Comparison of ENCODE assay signal across 27 mouse cellular contexts in the genomic region with DNA sequence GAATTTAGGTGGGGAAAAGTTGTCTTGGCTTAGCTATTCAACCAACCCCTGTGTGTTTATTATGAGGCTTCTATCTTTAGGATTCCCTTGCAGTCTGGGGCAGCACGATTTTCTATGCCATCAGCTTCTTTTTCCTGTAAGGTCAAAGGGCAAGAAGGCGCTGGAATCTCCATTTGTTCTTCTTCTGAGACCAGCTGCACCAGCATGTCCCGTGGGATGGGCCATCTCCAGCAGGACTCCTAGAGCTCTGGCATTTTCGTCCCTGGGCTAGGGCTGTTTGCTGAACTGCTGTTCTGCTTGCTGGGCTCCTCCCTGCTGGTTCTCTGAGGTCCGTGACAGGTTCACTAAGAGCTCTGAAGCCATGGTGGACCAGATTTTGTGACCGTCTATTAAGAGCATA. TPM values are rescaled to one million over a fixed set of nuclear protein-coding genes. Genes with fewer than 3 reads are reported as not detected.
DNase-seq lines count a peak whose midpoint lies in the region; ATAC-seq and TF ChIP-seq lines count a peak whose summit lies in the region.
"Had no signal": no experiment of that assay in that cellular context is flagged by ENCODE, and none has a peak within 500 bp of the region (broad histone marks: within the 10 kb centered on the region; RNA-seq: fewer than 3 reads in every experiment).

No protein-coding gene starts in this region.

- no peak overlapping the region for H3K4me3 ChIP-seq in intestine, embryonic 16.5 days (ENCODE audit: low read length)
- H3K4me3 ChIP-seq in intestine, postnatal 0 days (ENCODE audit: low read depth, low read length), result no peak overlapping the region
- H3K4me3 ChIP-seq in liver, embryonic 12.5 days, result no peak overlapping the region
- no peak overlapping the region for H3K4me3 ChIP-seq in liver, embryonic 11.5 days (ENCODE audit: low read depth, low read length)
- H3K4me3 ChIP-seq: forebrain, embryonic 10.5 days; heart, embryonic 12.5 days; hindbrain, embryonic 15.5 days; limb, embryonic 15.5 days; neural tube, embryonic 13.5 days had no signal

- TF ChIP-seq CTCF in intestine, postnatal 0 days (IDR thresholded peaks at IDR 0.05; ENCODE audit: low read depth), result no peak

- H3K36me3 ChIP-seq in intestine, embryonic 16.5 days (ENCODE audit: control insufficient read depth, insufficient read depth, low read length), result no peaks in the 10 kb centered on the region
- H3K36me3 ChIP-seq in intestine, postnatal 0 days (ENCODE audit: control insufficient read depth, insufficient read depth), result no peaks in the 10 kb centered on the region
- H3K36me3 ChIP-seq in liver, embryonic 12.5 days, result peaks cover 4% of the 10 kb centered on the region
- H3K36me3 ChIP-seq in liver, embryonic 11.5 days (ENCODE audit: control insufficient read depth, insufficient read depth, low read length), result peaks cover 3% of the 10 kb centered on the region; the same call in 1 of the 2 replicates
- H3K36me3 ChIP-seq: forebrain, embryonic 10.5 days; heart, embryonic 12.5 days; hindbrain, embryonic 15.5 days; limb, embryonic 15.5 days; neural tube, embryonic 13.5 days had no signal

- H3K27ac ChIP-seq in intestine, embryonic 16.5 days (ENCODE audit: low read length), result no peak overlapping the region
- no peak overlapping the region for H3K27ac ChIP-seq in intestine, postnatal 0 days (ENCODE audit: low read depth, low read length)
- H3K27ac ChIP-seq in liver, embryonic 12.5 days, result 0 out of 2 replicates have a peak overlapping the region, but pooled peaks have one; percentile 6
- no peak overlapping the region for H3K27ac ChIP-seq in liver, embryonic 11.5 days (ENCODE audit: low read depth, low read length)
- H3K27ac ChIP-seq: hindbrain, embryonic 15.5 days; limb, embryonic 15.5 days; neural tube, embryonic 13.5 days had no signal

- no peaks in the 10 kb centered on the region for H3K9me3 ChIP-seq in intestine, embryonic 16.5 days (ENCODE audit: control insufficient read depth, low read length)
- no peaks in the 10 kb centered on the region for H3K9me3 ChIP-seq in intestine, postnatal 0 days (ENCODE audit: control insufficient read depth)
- no peaks in the 10 kb centered on the region for H3K9me3 ChIP-seq in liver, embryonic 12.5 days (replicated peaks)
- no peaks in the 10 kb centered on the region for H3K9me3 ChIP-seq in liver, embryonic 11.5 days (ENCODE audit: control insufficient read depth, low read length)
- H3K9me3 ChIP-seq: forebrain, embryonic 10.5 days; G1E; heart, embryonic 12.5 days; hindbrain, embryonic 15.5 days; limb, embryonic 15.5 days; neural tube, embryonic 13.5 days had no signal

- 30% methylated on average over 6 of the region's 6 CpGs for WGBS in intestine, embryonic 16.5 days
- 41% methylated on average over 6 of the region's 6 CpGs for WGBS in intestine, postnatal 0 days
- 70% methylated on average over 6 of the region's 6 CpGs for WGBS in liver, embryonic 12.5 days (ENCODE audit: insufficient replicate concordance)
- WGBS in liver, embryonic 11.5 days, result 57% methylated on average over 6 of the region's 6 CpGs

- no peak overlapping the region for H3K9ac ChIP-seq in intestine, embryonic 16.5 days (ENCODE audit: low read depth, low read length)
- H3K9ac ChIP-seq in intestine, postnatal 0 days (ENCODE audit: low read depth, low read length), result no peak overlapping the region
- H3K9ac ChIP-seq in liver, embryonic 12.5 days, result no peak overlapping the region
- H3K9ac ChIP-seq in liver, embryonic 11.5 days (ENCODE audit: low read depth, low read length), result no peak overlapping the region
- H3K9ac ChIP-seq: heart, embryonic 12.5 days; hindbrain, embryonic 15.5 days; limb, embryonic 15.5 days; neural tube, embryonic 13.5 days had no signal

- peaks cover 13% of the 10 kb centered on the region for H3K4me1 ChIP-seq in intestine, embryonic 16.5 days (ENCODE audit: control insufficient read depth, insufficient read depth, low read length)
- H3K4me1 ChIP-seq in intestine, postnatal 0 days (replicated peaks; ENCODE audit: control insufficient read depth, insufficient read depth, low read length), result peaks cover 3% of the 10 kb centered on the region; the same call in 1 of the 2 replicates
- peaks cover 88% of the 10 kb centered on the region for H3K4me1 ChIP-seq in liver, embryonic 12.5 days
- H3K4me1 ChIP-seq in liver, embryonic 11.5 days (replicated peaks; ENCODE audit: control insufficient read depth, insufficient read depth, low read length), result peaks cover 16% of the 10 kb centered on the region

- no peaks in the 10 kb centered on the region for H3K27me3 ChIP-seq in intestine, embryonic 16.5 days (replicated peaks; ENCODE audit: control insufficient read depth, insufficient read depth, low read length)
- H3K27me3 ChIP-seq in intestine, postnatal 0 days (replicated peaks; ENCODE audit: control insufficient read depth, insufficient read depth, low read length), result no peaks in the 10 kb centered on the region; the same call in 1 of the 2 replicates
- H3K27me3 ChIP-seq in liver, embryonic 12.5 days (replicated peaks), result no peaks in the 10 kb centered on the region
- no peaks in the 10 kb centered on the region for H3K27me3 ChIP-seq in liver, embryonic 11.5 days (replicated peaks; ENCODE audit: control insufficient read depth, insufficient read depth, low read length)
- H3K27me3 ChIP-seq: CH12.LX; hindbrain, embryonic 15.5 days; neural tube, embryonic 13.5 days had no signal

- ATAC-seq in intestine, embryonic 16.5 days, result no peak
- no peak for ATAC-seq in intestine, postnatal 0 days
- ATAC-seq in liver, embryonic 12.5 days, result no peak
- ATAC-seq in liver, embryonic 11.5 days (replicated peaks; ENCODE audit: low FRiP score), result no peak
- ATAC-seq in monocyte, adult 5-6 weeks (replicated peaks; ENCODE audit: insufficient number of reproducible peaks, low FRiP score, low TSS enrichment, poor library complexity, severe bottlenecking), result no peak
- ATAC-seq: forebrain, embryonic 16.5 days had no signal

- DNase-seq in liver, embryonic 11.5 days (ENCODE audit: low spot score), result no peak
- DNase-seq in embryo, embryonic 10.5 days (ENCODE audit: low spot score), result peak; percentile 48
- DNase-seq in layer of hippocampus, adult 9-11 months, result no peak
- DNase-seq: adrenal gland, adult 8-10 months; B cell, adult 2 months; cerebellum, adult 18-20 months; cerebellum, postnatal 14 days; gastrocnemius, postnatal 25 days; heart, adult 18-20 months; heart, postnatal 10 days; left cerebral cortex, postnatal 4 days; lung, postnatal 4 days; retina, postnatal 1 day; right cerebral cortex, postnatal 25 days; spleen, adult 18-20 months had no signal

- 0 out of 2 replicates have a peak overlapping the region, but pooled peaks have one; percentile 6 for H3K4me2 ChIP-seq in intestine, embryonic 16.5 days (ENCODE audit: low read depth, low read length)
- no peak overlapping the region; the same call in 1 of the 2 replicates for H3K4me2 ChIP-seq in intestine, postnatal 0 days (replicated peaks; ENCODE audit: low read depth)
- no peak overlapping the region for H3K4me2 ChIP-seq in liver, embryonic 12.5 days
- no peak overlapping the region for H3K4me2 ChIP-seq in liver, embryonic 11.5 days
- H3K4me2 ChIP-seq: heart, embryonic 12.5 days; hindbrain, embryonic 15.5 days; limb, embryonic 15.5 days; neural tube, embryonic 13.5 days had no signal

RNA-seq across cellular contexts. Expression of a gene that starts 45.6 kb away (rescaled TPM):
- 0.80 and 0.88 TPM in 2 replicates for polyA plus RNA-seq in intestine, embryonic 16.5 days (2015; fragmentation: Nextera tagmentation; extraction: Ambion mirVana)
- 0.46 and 0.50 TPM in 2 replicates for polyA plus RNA-seq in intestine, postnatal 0 days (2015; fragmentation: Nextera tagmentation; extraction: Ambion mirVana)
- polyA plus RNA-seq in liver, embryonic 12.5 days (2016; fragmentation: Nextera tagmentation; extraction: Ambion mirVana), result 1.9 TPM in 2 replicates
- polyA plus RNA-seq in liver, embryonic 11.5 days (2014; fragmentation: Nextera tagmentation; extraction: Ambion mirVana), result 2.9 and 3.1 TPM in 2 replicates
- total RNA-seq in monocyte, adult 5-6 weeks (2017), result 9.0 to 18.3 TPM (median 9.7 TPM) in 3 replicates
